Mouse (Mus musculus): ENCODE results near the gene Basp1. TPM values are rescaled to one million over a fixed set of nuclear protein-coding genes. Genes with fewer than 3 reads are reported as not detected.

Basp1 gene
- polyA plus RNA-seq, 1 experiment from 2014 or later, result 41.9 TPM

Other genes starting within 250 kb of the Basp1 start
- 28.4 and 28.6 TPM in 2 replicates for gene Myo10, start 208.8 kb upstream of the Basp1 start, polyA plus RNA-seq (2015; fragmentation: Nextera tagmentation; extraction: Ambion mirVana)

All from limb, embryonic 15.5 days (tissue).